Mouse (Mus musculus): ENCODE results near the gene Fmn2.

Fmn2 gene

DNA sequence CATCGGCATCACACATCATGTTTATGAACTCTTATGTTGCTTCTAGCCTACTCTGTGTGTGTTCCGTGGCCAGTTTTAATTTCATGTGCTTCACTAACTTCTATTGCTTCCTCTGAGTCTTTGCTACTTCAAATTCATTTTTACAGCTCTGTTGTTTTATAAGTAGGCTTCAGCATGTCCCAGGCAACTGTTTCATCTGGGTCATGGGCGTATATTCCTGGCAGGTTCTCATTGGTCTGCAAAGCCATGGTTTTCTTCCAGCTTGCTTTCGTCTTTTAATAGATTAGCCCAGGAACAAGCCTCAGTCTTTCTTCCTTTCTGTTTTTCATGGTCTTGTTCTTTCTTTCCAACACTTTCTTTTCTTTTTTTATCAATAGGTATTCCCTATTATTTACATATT lies 279.4 kb downstream of the Fmn2 start:
- no peak for DNase-seq (ENCODE audit: low read depth, low spot score)

DNA sequence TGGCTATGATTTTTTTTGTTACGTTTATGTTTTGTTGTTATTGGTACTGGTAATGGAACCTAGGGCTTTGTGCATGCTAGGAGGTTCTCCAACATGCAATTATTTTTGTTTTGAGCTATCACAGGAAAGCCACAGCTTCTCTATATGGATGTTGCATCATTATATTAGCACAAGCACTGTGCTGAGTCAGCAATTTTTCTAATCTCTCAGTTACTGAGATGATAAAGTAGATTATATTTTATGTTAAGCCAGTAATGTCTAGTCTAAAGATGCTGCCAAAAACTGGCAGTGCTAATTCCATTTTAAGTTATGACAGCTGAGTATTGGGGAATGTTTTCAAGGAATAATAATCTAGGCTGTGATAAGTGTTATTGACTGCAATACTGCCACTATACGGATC lies 287.0 kb downstream of the Fmn2 start:
- no peak for DNase-seq (ENCODE audit: low read depth, low spot score)

DNA sequence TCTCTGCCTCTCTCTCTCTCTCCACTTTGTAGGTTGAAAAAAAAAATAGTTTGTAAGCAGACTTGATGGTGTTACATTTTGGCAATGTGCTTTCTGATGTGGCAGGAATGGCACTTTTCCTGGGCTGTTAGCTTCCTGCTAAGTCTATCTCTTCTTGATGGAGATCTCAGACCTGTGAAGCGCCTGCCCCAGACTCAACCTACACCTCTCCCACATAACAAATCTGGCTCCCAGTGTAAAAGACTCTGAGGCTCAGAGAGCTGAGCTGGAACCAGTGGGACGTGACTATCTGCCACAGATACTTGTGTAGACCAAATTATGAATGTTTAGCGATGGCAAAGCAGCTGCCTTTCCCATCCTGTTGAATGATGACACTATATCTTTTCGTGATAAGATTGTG lies 310.2 kb downstream of the Fmn2 start:
- DNase-seq (ENCODE audit: low read depth, low spot score), result no peak

DNA sequence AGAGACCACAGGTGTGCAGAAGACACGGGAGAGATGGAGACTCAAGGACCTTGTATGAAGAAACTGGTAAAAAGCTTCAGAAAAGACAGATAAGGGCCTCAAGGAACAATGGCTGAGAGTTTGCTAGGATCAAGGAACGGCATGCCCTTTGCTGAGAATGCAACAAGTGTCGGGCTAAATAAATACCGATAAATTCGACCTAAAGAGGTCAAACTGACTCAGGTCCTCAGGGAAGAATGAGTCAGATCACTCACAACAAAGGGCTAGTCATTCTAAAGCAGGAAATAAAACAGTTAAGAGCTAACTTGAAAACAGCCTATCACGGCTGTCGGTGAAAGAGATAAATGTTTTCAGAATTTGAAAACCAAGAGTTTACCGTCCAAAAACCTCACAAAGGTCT lies 324.9 kb downstream of the Fmn2 start:
- no peak for DNase-seq (ENCODE audit: low read depth, low spot score)

DNA sequence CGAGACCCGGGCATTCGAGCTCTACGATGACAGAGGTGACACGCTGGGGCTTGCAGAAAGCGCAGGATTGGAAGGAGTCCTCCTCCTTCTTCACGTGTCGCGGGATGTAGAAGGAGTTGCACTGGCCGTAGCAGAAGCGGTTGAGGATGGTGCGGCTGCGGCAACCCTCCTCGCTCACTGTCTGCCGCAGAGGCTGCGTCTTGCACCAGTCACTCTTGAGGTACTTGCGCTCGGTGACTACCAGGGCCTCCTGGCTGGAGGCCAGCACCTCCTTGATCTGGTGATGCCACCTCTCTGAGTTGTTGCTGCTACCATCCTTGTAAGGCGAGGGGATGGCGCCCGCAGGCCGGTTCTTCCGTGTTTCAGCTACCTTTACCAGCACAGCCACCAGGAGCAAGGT lies 335.2 kb downstream of the Fmn2 start:
- DNase-seq (ENCODE audit: low read depth, low spot score), result no peak

DNA sequence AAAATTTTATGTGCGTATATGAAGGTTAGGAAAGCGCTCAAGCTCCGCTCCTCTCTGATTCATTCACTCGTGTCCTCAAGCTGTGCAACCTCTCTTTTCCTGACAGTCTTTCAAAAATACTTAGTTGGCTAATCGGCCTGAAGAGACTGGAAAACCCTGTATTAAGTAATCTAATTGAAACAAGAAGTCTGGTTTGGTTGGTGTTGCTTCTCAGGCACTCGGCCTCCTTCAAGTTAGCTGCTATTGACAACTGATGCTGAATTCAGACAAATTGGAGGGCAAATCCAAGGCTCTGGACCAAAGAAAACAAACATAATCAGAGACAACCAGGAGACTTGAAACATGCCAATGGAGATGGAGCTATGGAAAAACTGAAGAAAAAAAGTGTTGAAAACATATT lies 343.2 kb downstream of the Fmn2 start:
- DNase-seq (ENCODE audit: low read depth, low spot score), result no peak

DNA sequence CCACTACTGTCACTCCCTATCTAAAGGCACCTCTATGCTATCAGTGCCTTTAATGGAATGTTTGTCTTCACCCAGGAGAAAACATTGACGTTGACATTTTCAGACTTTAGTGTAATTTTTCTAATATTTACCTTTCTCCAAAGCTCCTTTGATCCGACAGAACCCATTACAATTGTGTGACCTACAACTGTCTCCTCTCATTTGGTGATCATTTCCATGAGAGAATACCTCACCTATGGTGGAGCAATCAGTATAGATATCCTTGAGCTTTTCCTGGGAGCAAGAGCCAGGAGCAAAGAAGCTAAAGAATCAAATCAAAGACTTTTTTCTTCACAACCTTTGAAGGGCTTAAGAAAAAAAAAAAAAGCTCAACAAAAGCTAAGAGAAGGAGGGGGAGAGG lies 354.6 kb downstream of the Fmn2 start:
- DNase-seq (ENCODE audit: low read depth, low spot score), result no peak

DNA sequence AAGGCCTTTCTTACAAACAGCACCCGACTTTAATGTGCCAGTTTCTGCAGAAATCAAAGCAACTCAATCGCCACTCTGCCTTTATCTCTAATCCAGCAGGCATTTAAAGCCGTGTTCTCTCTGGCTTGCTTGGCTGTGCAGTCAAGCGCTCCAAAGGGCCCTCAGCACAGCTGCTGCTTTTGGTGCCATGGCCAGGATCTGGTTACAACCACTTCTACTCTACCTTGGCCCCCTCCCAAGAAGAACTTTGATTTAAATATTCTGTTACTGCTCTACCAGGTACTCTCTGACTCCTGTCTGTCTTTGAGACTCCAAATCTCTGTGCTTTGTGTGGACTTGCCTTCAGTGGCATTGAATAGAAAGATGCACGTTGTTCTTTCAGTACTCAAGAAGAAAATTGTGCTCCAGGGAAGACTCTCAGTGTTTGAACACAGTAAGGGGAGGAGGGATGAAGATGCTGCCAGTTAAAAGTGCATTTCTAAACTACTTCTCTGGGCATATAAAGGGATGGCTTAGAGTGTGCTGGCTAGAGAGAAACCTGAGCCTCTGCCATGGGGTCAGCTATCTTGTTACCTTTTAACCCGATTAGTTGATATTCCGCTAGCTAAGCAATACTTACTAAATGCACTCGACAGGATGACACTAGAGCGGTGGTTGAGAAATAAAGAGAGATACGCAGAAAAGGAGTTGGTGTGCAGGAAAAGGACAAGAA lies 358.9 kb downstream of the Fmn2 start:
- DNase-seq (ENCODE audit: low read depth, low spot score), result peak; percentile 76

All from skeletal muscle tissue, adult 2 months (tissue).